Mouse (Mus musculus) megakaryocyte, embryonic 14.5 days (primary cell): ENCODE measurements around the gene Apoh. TPM values are rescaled to one million over a fixed set of nuclear protein-coding genes. Genes with fewer than 3 reads are reported as not detected.

Experiments used
- H3K27me3 ChIP-seq: replicated peaks from 2 replicates; pipeline ENCODE3; 2012; ENCODE audit warnings: inconsistent platforms
- H3K36me3 ChIP-seq: replicated peaks from 2 replicates; pipeline ENCODE3; 2012; ENCODE audit warnings: low read length, inconsistent platforms, mixed read lengths
- H3K4me1 ChIP-seq: 2 replicates; pipeline ENCODE4 v1.6.1; 2012; ENCODE audit warnings: inconsistent platforms
- H3K4me3 ChIP-seq: replicated peaks from 2 replicates; pipeline ENCODE3; 2012; ENCODE audit warnings: moderate library complexity, mild to moderate bottlenecking, inconsistent platforms
- H3K9me3 ChIP-seq: 2 replicates; pipeline ENCODE4 v1.6.1; 2012; ENCODE audit warnings: inconsistent platforms
- FLI1 ChIP-seq: IDR thresholded peaks from 2 replicates; pipeline ENCODE4 v1.6.1; 2012; ENCODE audit warnings: low read length, inconsistent platforms, mixed read lengths
- GATA1 ChIP-seq: IDR thresholded peaks from 3 replicates; pipeline ENCODE4 v1.6.1; 2012; ENCODE audit warnings: mixed read lengths, low read length, inconsistent platforms, borderline replicate concordance
- polyA plus RNA-seq: library from polyadenylated mRNA; stranded (reverse); fragments of >175 nt; gene quantifications from 2 replicates; pipeline ENCODE4 v1.2.3, GENCODE M21; 2012; ENCODE audit warnings: low replicate concordance; ENCODE audit not compliant: insufficient read depth

Gene Apoh
- polyA plus RNA-seq, 1 experiment, result not detected

GRCm38 (mm10) chr11:108345321-108345720 lies 2.2 kb downstream of the Apoh start:
- Histone ChIP-seq H3K27me3 (peaks cover 25% of the 10 kb centered on the region), H3K4me3 (no peak overlapping the region), H3K9me3 (no peaks in the 10 kb centered on the region), H3K4me1 (peaks cover 31% of the 10 kb centered on the region), H3K36me3 (peaks cover 16% of the 10 kb centered on the region)
- TF ChIP-seq GATA1, result no peak
- no peak for TF ChIP-seq FLI1

- peaks cover 45% of the 10 kb centered on the region for H3K27me3 ChIP-seq
- peaks cover 14% of the 10 kb centered on the region for H3K4me1 ChIP-seq
Observed at GRCm38 (mm10) chr11:108350799-108351198, 7.6 kb downstream of the Apoh start.

GRCm38 (mm10) chr11:108352842-108353388 lies 9.8 kb downstream of the Apoh start:
- no peak for TF ChIP-seq FLI1
- no peak for TF ChIP-seq GATA1
- Histone ChIP-seq H3K4me1 (peaks cover 4% of the 10 kb centered on the region; the same call in 1 of the 2 replicates), H3K9me3 (peaks cover 7% of the 10 kb centered on the region), H3K27me3 (peaks cover 43% of the 10 kb centered on the region), H3K36me3 (no peaks in the 10 kb centered on the region), H3K4me3 (no peak overlapping the region)

More at GRCm38 (mm10) chr11:108350799-108351198, 7.6 kb downstream of the Apoh start:
- Histone ChIP-seq H3K36me3 (no peaks in the 10 kb centered on the region), H3K4me3 (no peak overlapping the region), H3K9me3 (peaks cover 7% of the 10 kb centered on the region)
- TF ChIP-seq GATA1 (no peak), FLI1 (no peak)

DNA sequence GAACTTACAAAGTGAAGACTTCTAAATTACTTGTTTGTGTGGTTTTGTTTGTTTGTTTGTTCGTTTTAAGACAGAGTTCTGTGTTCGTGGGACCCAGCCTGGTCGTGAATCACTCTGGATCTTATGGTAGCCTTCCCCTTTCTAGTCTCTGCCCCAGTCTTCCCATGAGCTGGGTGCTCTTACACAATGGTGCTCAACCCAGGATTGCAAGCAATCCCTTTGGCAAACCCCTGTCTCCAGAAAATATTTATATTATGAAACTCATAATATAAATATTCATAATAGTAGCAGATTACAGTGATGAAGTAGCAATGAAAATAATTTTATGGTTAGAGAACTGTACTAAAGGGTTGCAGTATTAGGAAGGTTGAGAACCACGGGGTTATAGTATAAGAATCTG lies 12.9 kb downstream of the Apoh start:
- Histone ChIP-seq H3K36me3 (no peaks in the 10 kb centered on the region), H3K9me3 (peaks cover 7% of the 10 kb centered on the region), H3K4me3 (no peak overlapping the region), H3K27me3 (peaks cover 41% of the 10 kb centered on the region), H3K4me1 (peaks cover 18% of the 10 kb centered on the region)
- TF ChIP-seq GATA1 (no peak), FLI1 (no peak)

GRCm38 (mm10) chr11:108358911-108359310 lies 15.8 kb downstream of the Apoh start:
- Histone ChIP-seq H3K4me3 (no peak overlapping the region), H3K9me3 (peaks cover 7% of the 10 kb centered on the region), H3K27me3 (peaks cover 48% of the 10 kb centered on the region), H3K4me1 (peaks cover 20% of the 10 kb centered on the region), H3K36me3 (no peaks in the 10 kb centered on the region)
- TF ChIP-seq GATA1, result no peak
- no peak for TF ChIP-seq FLI1

DNA sequence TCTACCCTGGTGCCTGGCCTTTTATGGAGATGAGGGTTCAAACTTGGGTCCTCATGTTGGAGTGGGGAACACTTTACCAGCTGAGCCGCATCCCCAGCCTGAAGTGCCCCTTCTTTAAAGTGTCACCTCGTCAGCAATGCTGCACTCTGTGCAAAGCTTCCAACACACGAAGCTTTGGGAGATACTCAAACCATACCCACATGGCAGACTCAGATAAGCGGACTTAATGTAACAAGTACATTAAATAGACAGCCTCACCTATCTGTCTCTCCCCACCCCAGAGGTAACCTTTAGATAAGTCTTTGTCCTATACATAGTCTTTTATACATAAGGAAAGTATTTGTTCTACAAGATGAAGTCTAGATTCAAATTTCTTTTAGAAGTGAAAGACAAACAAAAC lies 17.8 kb downstream of the Apoh start:
- no peaks in the 10 kb centered on the region for H3K36me3 ChIP-seq
- TF ChIP-seq FLI1 (no peak), GATA1 (no peak)
- H3K27me3 ChIP-seq, result peaks cover 56% of the 10 kb centered on the region
- H3K4me3 ChIP-seq, result no peak overlapping the region
- H3K9me3 ChIP-seq, result no peaks in the 10 kb centered on the region
- H3K4me1 ChIP-seq, result peaks cover 40% of the 10 kb centered on the region

DNA sequence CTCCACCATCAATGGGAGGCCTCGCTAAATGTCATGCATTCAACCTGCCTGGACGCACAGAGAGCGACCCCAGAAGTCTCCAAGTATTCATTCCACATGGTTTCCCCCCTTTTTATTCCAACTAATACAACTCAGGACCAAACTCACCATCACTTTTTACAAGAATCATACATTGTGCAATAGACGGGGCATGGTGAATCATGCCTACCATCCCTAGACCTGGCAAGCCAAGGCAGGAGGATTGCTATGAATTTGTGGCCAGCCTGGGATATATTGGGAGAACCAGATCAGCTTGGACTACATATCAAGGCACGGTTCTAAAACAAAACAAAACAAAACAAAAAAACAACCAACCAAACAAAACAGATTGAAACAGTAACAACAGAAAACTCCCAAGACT lies 19.8 kb downstream of the Apoh start:
- no peak overlapping the region for H3K4me3 ChIP-seq
- peaks cover 55% of the 10 kb centered on the region for H3K4me1 ChIP-seq
- peaks cover 49% of the 10 kb centered on the region for H3K27me3 ChIP-seq
- TF ChIP-seq FLI1, result no peak
- TF ChIP-seq GATA1, result no peak
- no peaks in the 10 kb centered on the region for H3K9me3 ChIP-seq
- H3K36me3 ChIP-seq, result no peaks in the 10 kb centered on the region

GRCm38 (mm10) chr11:108363991-108364390 lies 20.8 kb downstream of the Apoh start:
- Histone ChIP-seq H3K9me3 (peaks cover 1% of the 10 kb centered on the region; the same call in 1 of the 2 replicates), H3K4me3 (no peak overlapping the region), H3K27me3 (peaks cover 45% of the 10 kb centered on the region), H3K36me3 (no peaks in the 10 kb centered on the region), H3K4me1 (peaks cover 51% of the 10 kb centered on the region)
- no peak for TF ChIP-seq GATA1
- TF ChIP-seq FLI1, result no peak

DNA sequence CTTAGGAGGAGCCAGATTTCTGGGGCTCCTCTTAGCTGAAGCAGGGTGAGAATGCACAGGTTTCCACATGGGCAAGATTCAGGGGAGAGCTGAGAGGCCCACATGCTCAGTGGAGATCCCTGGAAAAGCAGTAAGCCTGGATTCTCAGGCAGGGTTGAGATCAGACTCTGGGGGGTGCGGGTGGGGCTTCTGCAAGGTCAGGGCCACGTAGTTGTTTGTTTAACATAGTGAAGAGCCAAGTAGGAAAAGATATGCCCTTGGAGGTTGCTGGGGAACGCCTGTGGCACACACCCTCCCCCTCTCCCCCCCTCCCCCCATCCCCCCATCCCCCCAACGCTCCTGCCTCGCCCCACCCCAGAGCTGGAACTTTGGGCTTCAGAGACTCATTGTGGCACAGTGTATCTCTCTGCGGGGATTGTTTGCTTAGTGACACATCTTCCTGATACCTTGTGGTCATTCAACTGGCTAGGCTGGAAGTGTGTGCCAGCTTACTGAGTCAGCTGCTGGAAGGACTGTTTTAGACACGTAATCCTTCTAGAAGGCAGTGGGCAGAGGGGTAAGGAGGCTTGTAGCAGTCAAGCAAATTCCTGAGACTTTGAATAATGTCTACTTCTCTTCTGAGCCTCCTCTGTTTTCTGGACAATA lies 21.9 kb downstream of the Apoh start:
- Histone ChIP-seq H3K27me3 (peaks cover 47% of the 10 kb centered on the region), H3K4me3 (peak overlapping the region; percentile 2), H3K4me1 (peaks cover 50% of the 10 kb centered on the region), H3K36me3 (no peaks in the 10 kb centered on the region), H3K9me3 (peaks cover 4% of the 10 kb centered on the region; the same call in 1 of the 2 replicates)
- TF ChIP-seq FLI1 (no peak), GATA1 (no peak)

DNA sequence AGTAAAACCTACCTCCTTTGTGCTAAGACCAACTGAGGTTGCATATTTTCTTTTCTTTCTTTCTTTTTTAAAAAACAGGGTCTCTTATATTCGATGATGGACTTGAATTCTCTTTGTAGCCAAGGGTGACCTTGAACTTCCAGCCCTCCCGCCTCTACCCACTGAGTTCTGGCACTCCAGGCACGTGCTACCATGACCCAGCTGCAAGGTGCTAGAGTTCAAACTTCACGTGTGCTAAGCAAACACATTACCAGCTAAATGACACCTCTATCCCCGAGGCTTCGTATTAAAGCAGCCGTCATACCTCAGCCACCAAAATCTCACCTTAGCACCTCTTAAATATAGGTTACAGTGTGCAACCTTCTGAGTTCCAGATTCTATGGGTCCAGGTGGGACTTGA lies 22.4 kb downstream of the Apoh start:
- Histone ChIP-seq H3K4me3 (no peak overlapping the region), H3K4me1 (peaks cover 49% of the 10 kb centered on the region), H3K36me3 (no peaks in the 10 kb centered on the region), H3K9me3 (peaks cover 4% of the 10 kb centered on the region; the same call in 1 of the 2 replicates), H3K27me3 (peaks cover 47% of the 10 kb centered on the region)
- TF ChIP-seq GATA1 (no peak), FLI1 (no peak)

GRCm38 (mm10) chr11:108367046-108367445 lies 23.9 kb downstream of the Apoh start:
- Histone ChIP-seq H3K4me3 (peak overlapping the region; percentile 8), H3K9me3 (peaks cover 4% of the 10 kb centered on the region; the same call in 1 of the 2 replicates), H3K27me3 (peaks cover 42% of the 10 kb centered on the region), H3K36me3 (no peaks in the 10 kb centered on the region), H3K4me1 (peaks cover 45% of the 10 kb centered on the region)
- no peak for TF ChIP-seq FLI1
- no peak for TF ChIP-seq GATA1
